Mouse (Mus musculus) liver, adult 2 months (tissue): ENCODE measurements at regions not wholly inside any gene's neighbourhood (a gene's known extent, or its start where the extent isn't known, plus 50 kb on each side); places are given as distances from the start of the nearest gene placed in this dataset.

Experiments
- DNase-seq: peaks from one replicate; pipeline ENCODE4 v3.0.0-alpha.2; 2011; ENCODE audit warnings: low read depth, low spot score; ENCODE audit errors: extremely low read depth
- H3K27ac ChIP-seq: fragments of 200-500 bp; replicated peaks from 2 replicates; pipeline ENCODE4 v1.5.1; 2012; ENCODE audit warnings: low read depth, mild to moderate bottlenecking, control low read depth, inconsistent platforms, low read length; ENCODE audit not compliant: insufficient read depth
- H3K27me3 ChIP-seq: fragments of 200-500 bp; 2 replicates; pipeline ENCODE4 v1.6.1; 2012; ENCODE audit warnings: mild to moderate bottlenecking, moderate library complexity, low read length, inconsistent platforms; ENCODE audit not compliant: control insufficient read depth, insufficient read depth
- H3K36me3 ChIP-seq: fragments of 200-500 bp; 2 replicates; pipeline ENCODE4 v1.6.1; 2012; ENCODE audit warnings: low read length, inconsistent platforms; ENCODE audit not compliant: control insufficient read depth, insufficient read depth
- H3K4me1 ChIP-seq: fragments of 200-500 bp; 2 replicates; pipeline ENCODE4 v1.6.1; 2011; ENCODE audit warnings: low read length; ENCODE audit not compliant: control insufficient read depth, insufficient read depth
- H3K4me3 ChIP-seq: fragments of 200-500 bp; 2 replicates; pipeline ENCODE4 v1.5.1; 2011; ENCODE audit warnings: low read depth, mild to moderate bottlenecking, control low read depth, low read length, moderate library complexity; ENCODE audit not compliant: insufficient read depth
- H3K79me2 ChIP-seq: fragments of 200-500 bp; 2 replicates; pipeline ENCODE4 v1.6.1; 2012; ENCODE audit warnings: inconsistent platforms, mild to moderate bottlenecking, low read length, moderate library complexity; ENCODE audit not compliant: control insufficient read depth, insufficient read depth
- H3K9ac ChIP-seq: fragments of 200-500 bp; 2 replicates; pipeline ENCODE4 v1.6.1; 2012; ENCODE audit warnings: low read depth, mild to moderate bottlenecking, control low read depth, inconsistent platforms, low read length
- CTCF ChIP-seq: fragments of 200-500 bp; IDR thresholded peaks from 2 replicates; pipeline ENCODE4 v1.5.1; 2011; ENCODE audit warnings: low read depth, low read length, control low read depth
- POLR2A ChIP-seq: fragments of 200-500 bp; IDR thresholded peaks from 2 replicates; pipeline ENCODE4 v1.6.1; 2011; ENCODE audit warnings: low read length, control low read depth; ENCODE audit not compliant: insufficient read depth; ENCODE audit errors: extremely low read depth
- WGBS: fragments of 180-500 bp; shearing (Covaris S2); methylation state at CpG from one replicate; pipeline ENCODE4 v1.1.7; 2018; 5-methylcytosine and 5-hydroxymethylcytosine counted together

- H3K27me3 ChIP-seq, result no peaks in the 10 kb centered on the region
- peaks cover 5% of the 10 kb centered on the region; the same call in 1 of the 2 replicates for H3K4me1 ChIP-seq
- H3K79me2 ChIP-seq, result no peaks in the 10 kb centered on the region
- no peak overlapping the region for H3K27ac ChIP-seq
- no peak overlapping the region for H3K9ac ChIP-seq
- no peak for DNase-seq
- no peak for TF ChIP-seq POLR2A
- TF ChIP-seq CTCF, result no peak
- H3K36me3 ChIP-seq, result no peaks in the 10 kb centered on the region
- 85% methylated on average over 5 of the region's 5 CpGs for WGBS
- H3K4me3 ChIP-seq, result no peak overlapping the region
These were observed 72.4 kb upstream of the Epcam start for GRCm38 (mm10) chr17:87563375-87563774.

DNA sequence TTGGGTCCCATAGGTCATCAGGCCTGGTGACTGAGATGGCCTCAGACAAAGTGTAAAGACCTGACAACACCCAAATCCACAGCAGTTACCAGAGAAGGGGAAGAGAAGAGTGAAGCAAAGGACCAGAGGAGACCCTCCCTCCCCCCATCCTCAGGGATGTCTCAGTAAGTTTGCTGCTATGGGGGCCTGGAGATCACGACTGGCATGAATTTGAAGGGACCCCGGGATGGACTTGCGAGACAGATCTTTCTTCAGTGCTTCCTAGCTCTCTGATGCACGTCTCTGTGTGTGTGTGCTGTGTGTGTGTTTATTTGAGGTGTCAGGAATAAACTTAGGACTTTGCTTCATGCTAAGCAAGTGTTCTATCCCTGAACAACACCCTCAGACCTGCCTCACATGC lies 70.1 kb upstream of the Epcam start:
- Histone ChIP-seq H3K36me3 (no peaks in the 10 kb centered on the region), H3K27me3 (no peaks in the 10 kb centered on the region), H3K4me1 (peaks cover 5% of the 10 kb centered on the region; the same call in 1 of the 2 replicates), H3K79me2 (no peaks in the 10 kb centered on the region), H3K4me3 (no peak overlapping the region), H3K27ac (no peak overlapping the region), H3K9ac (no peak overlapping the region)
- no peak for DNase-seq
- WGBS, result 91% methylated on average over 4 of the region's 4 CpGs
- TF ChIP-seq CTCF (no peak), POLR2A (no peak)

GRCm38 (mm10) chr17:87566296-87566695 lies 69.5 kb upstream of the Epcam start:
- Histone ChIP-seq H3K4me1 (peaks cover 6% of the 10 kb centered on the region), H3K27me3 (no peaks in the 10 kb centered on the region), H3K9ac (no peak overlapping the region), H3K27ac (no peak overlapping the region), H3K4me3 (no peak overlapping the region), H3K79me2 (no peaks in the 10 kb centered on the region), H3K36me3 (no peaks in the 10 kb centered on the region)
- TF ChIP-seq CTCF, result no peak
- no peak for TF ChIP-seq POLR2A
- whole genome bisulfite sequencing, result 95% methylated on average over 3 of the region's 3 CpGs
- DNase-seq, result no peak

GRCm38 (mm10) chr17:87566996-87567395 lies 68.8 kb upstream of the Epcam start:
- Histone ChIP-seq H3K9ac (no peak overlapping the region), H3K4me1 (peaks cover 7% of the 10 kb centered on the region), H3K27ac (no peak overlapping the region), H3K4me3 (no peak overlapping the region), H3K36me3 (no peaks in the 10 kb centered on the region), H3K27me3 (no peaks in the 10 kb centered on the region), H3K79me2 (no peaks in the 10 kb centered on the region)
- TF ChIP-seq CTCF (no peak), POLR2A (no peak)
- 15% methylated on average over 9 of the region's 9 CpGs for WGBS
- peak; percentile 55 for DNase-seq

DNA sequence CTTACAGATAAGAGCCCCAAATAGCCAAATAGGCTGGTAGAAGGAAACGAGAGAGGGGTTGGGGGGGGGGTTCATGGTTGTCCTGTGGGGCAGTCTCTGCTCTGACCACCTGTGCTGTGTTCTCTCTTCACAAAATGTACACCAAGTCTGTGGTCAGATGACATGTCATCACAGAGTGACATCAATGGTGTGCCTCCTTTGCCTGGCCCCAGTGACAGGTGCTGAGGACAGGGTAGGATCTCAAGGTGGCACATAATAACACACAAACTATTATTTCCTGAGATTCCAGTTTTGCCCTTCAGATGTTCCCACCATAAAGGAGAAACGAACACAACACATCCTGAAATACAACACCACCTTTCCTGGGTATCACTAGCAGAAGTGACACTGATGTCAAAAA lies 68.3 kb upstream of the Epcam start:
- WGBS, result 37% methylated on average over 2 of the region's 2 CpGs
- DNase-seq, result no peak
- Histone ChIP-seq H3K79me2 (no peaks in the 10 kb centered on the region), H3K4me3 (no peak overlapping the region), H3K36me3 (no peaks in the 10 kb centered on the region), H3K27ac (no peak overlapping the region), H3K9ac (no peak overlapping the region), H3K27me3 (no peaks in the 10 kb centered on the region), H3K4me1 (peaks cover 7% of the 10 kb centered on the region)
- no peak for TF ChIP-seq CTCF
- TF ChIP-seq POLR2A, result no peak

GRCm38 (mm10) chr17:87569981-87570380 lies 65.8 kb upstream of the Epcam start:
- Histone ChIP-seq H3K27me3 (no peaks in the 10 kb centered on the region), H3K4me3 (no peak overlapping the region), H3K9ac (no peak overlapping the region), H3K79me2 (no peaks in the 10 kb centered on the region), H3K4me1 (peaks cover 7% of the 10 kb centered on the region), H3K27ac (no peak overlapping the region), H3K36me3 (no peaks in the 10 kb centered on the region)
- 71% methylated on average over 9 of the region's 9 CpGs for WGBS
- TF ChIP-seq CTCF (no peak), POLR2A (no peak)
- DNase-seq, result peak; percentile 13
